8 mouse cellular contexts compared by ENCODE assay signal in the genomic region with DNA sequence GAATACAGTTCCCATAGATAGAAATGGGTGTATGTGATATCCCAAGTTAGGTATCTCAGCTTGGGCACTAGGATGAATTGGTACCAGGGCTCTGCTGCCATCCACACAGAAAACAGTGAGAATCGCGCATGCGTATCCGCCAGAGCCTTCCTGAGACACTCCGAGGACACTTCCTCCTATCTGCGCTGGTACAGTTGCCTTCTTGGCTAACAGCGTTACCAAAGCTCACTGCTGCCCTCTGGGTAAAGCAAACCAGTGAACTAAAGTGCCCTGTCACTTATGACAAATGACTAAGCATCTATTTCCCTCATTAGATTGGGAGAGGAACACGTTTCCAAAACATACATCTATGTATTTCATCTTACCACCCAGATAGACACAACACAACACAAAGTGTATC.
DNase-seq lines count a peak whose midpoint lies in the region; ATAC-seq lines count a peak whose summit lies in the region.

No protein-coding gene starts in this region.

- no peak overlapping the region for H3K27ac ChIP-seq in kidney, embryonic 15.5 days
- H3K27ac ChIP-seq in midbrain, embryonic 10.5 days (replicated peaks) = no peak overlapping the region

- no peaks in the 10 kb centered on the region for H3K9me3 ChIP-seq in kidney, embryonic 15.5 days (replicated peaks)
- no peaks in the 10 kb centered on the region for H3K9me3 ChIP-seq in megakaryocyte, embryonic 14.5 days
- no peaks in the 10 kb centered on the region for H3K9me3 ChIP-seq in midbrain, embryonic 10.5 days (replicated peaks)

- no peaks in the 10 kb centered on the region for H3K27me3 ChIP-seq in kidney, embryonic 15.5 days
- no peaks in the 10 kb centered on the region for H3K27me3 ChIP-seq in megakaryocyte, embryonic 14.5 days (replicated peaks)
- no peaks in the 10 kb centered on the region for H3K27me3 ChIP-seq in midbrain, embryonic 10.5 days (ENCODE audit: low read depth, poor library complexity, severe bottlenecking)

- peak; percentile 49 for DNase-seq in kidney, adult 11 months
- DNase-seq in ZHBTc4 (ENCODE audit: low read depth, low spot score) = peak; percentile 7
- DNase-seq in layer of hippocampus, postnatal 10 days (ENCODE audit: low spot score in 2 of 2) = peak; percentile 23 to 40
- peak; percentile 31 for DNase-seq in testis, postnatal 14 days (ENCODE audit: low spot score)
- no peak for DNase-seq in midbrain, embryonic 10.5 days (ENCODE audit: low spot score)

- no peaks in the 10 kb centered on the region for H3K4me1 ChIP-seq in kidney, embryonic 15.5 days
- H3K4me1 ChIP-seq in megakaryocyte, embryonic 14.5 days = peaks cover 42% of the 10 kb centered on the region
- peaks cover 20% of the 10 kb centered on the region for H3K4me1 ChIP-seq in midbrain, embryonic 10.5 days

- H3K4me2 ChIP-seq in kidney, embryonic 15.5 days = no peak overlapping the region

- H3K4me3 ChIP-seq in kidney, embryonic 15.5 days (replicated peaks) = no peak overlapping the region
- H3K4me3 ChIP-seq in megakaryocyte, embryonic 14.5 days (replicated peaks) = peak overlapping the region; percentile 80
- H3K4me3 ChIP-seq in midbrain, embryonic 10.5 days = no peak overlapping the region

- WGBS in kidney, embryonic 15.5 days = 59% methylated on average over 8 of the region's 8 CpGs
- 66% methylated on average over 8 of the region's 8 CpGs for WGBS in midbrain, embryonic 10.5 days

- H3K36me3 ChIP-seq in kidney, embryonic 15.5 days = no peaks in the 10 kb centered on the region
- no peaks in the 10 kb centered on the region for H3K36me3 ChIP-seq in megakaryocyte, embryonic 14.5 days (replicated peaks; ENCODE audit: low read length)
- no peaks in the 10 kb centered on the region for H3K36me3 ChIP-seq in midbrain, embryonic 10.5 days

- ATAC-seq in kidney, embryonic 15.5 days (replicated peaks; ENCODE audit: low FRiP score) = no peak
- ATAC-seq in granulocyte monocyte progenitor cell, adult 5-6 weeks (replicated peaks; ENCODE audit: poor library complexity, severe bottlenecking) = peak; percentile 97

- no peak overlapping the region for H3K9ac ChIP-seq in kidney, embryonic 15.5 days
